Mouse (Mus musculus) lung, adult 2 months (tissue): Measurements from ENCODE around the gene Map2k3.

ENCODE experiments used
- CTCF ChIP-seq: fragments of 200-500 bp; IDR thresholded peaks from 2 replicates; pipeline ENCODE4 v1.5.1; 2011; ENCODE audit warnings: mild to moderate bottlenecking, low read length, control low read depth; ENCODE audit not compliant: insufficient read depth
- POLR2A ChIP-seq: fragments of 200-500 bp; IDR thresholded peaks from 2 replicates; pipeline ENCODE4 v1.6.1; 2011; ENCODE audit warnings: low read depth, mild to moderate bottlenecking, control low read depth, low read length, borderline replicate concordance; ENCODE audit errors: extremely low read depth

DNA sequence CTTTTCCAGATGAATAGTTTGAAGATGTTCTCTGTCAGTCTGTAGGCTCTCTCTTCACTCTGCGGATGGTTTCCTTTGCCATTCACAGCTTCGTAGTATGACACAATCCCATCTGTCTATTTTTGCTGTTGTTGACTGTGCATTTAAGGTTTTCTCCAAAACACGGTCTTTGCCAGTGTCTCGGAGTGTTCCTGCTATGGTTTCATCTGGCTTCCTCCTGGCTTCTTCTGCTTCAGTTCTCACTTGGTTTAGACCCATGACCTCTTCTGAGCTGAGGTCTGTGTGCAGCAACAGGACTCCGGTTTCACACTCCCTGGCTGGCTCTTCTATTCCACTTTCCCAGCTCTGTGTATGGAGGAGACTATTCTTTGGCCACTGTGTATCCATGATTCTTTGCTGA is 30.9 kb downstream of the Map2k3 start:
- TF ChIP-seq POLR2A (no peak), CTCF (no peak)
